Mouse (Mus musculus) embryonic fibroblast, embryonic 13.5 days (primary cell): ENCODE data around the gene Ythdf2. TPM values are rescaled to one million over a fixed set of nuclear protein-coding genes. Genes with fewer than 3 reads are reported as not detected.

Source experiments
- H3K27ac ChIP-seq: 2 replicates; pipeline ENCODE4 v1.5.1; 2012; ENCODE audit warnings: low read length, control low read depth, inconsistent platforms; ENCODE audit not compliant: insufficient read depth
- H3K4me1 ChIP-seq: 2 replicates; pipeline ENCODE4 v1.6.1; 2011; ENCODE audit warnings: low read length; ENCODE audit not compliant: control insufficient read depth, insufficient read depth
- H3K4me3 ChIP-seq: 2 replicates; pipeline ENCODE4 v1.5.1; 2011; ENCODE audit warnings: mild to moderate bottlenecking, control low read depth, low read length; ENCODE audit not compliant: insufficient read depth
- CTCF ChIP-seq: IDR thresholded peaks from 2 replicates; pipeline ENCODE4 v1.5.1; 2011; ENCODE audit warnings: mild to moderate bottlenecking, control low read depth, low read length, moderate library complexity, borderline replicate concordance; ENCODE audit not compliant: insufficient read depth
- POLR2A ChIP-seq: IDR thresholded peaks from 2 replicates; pipeline ENCODE4 v1.6.1; 2011; ENCODE audit warnings: low read depth, mild to moderate bottlenecking, control low read depth, low read length, moderate library complexity
- polyA plus RNA-seq: library from polyadenylated mRNA; stranded (reverse); fragments of >200 nt; gene quantifications from 2 replicates; pipeline ENCODE4 v1.2.4, GENCODE M21; 2011; ENCODE audit warnings: low read depth; ENCODE audit not compliant: missing spikeins, insufficient read length

The Ythdf2 gene
- polyA plus RNA-seq, result 63.9 and 76.0 TPM in 2 replicates

DNA sequence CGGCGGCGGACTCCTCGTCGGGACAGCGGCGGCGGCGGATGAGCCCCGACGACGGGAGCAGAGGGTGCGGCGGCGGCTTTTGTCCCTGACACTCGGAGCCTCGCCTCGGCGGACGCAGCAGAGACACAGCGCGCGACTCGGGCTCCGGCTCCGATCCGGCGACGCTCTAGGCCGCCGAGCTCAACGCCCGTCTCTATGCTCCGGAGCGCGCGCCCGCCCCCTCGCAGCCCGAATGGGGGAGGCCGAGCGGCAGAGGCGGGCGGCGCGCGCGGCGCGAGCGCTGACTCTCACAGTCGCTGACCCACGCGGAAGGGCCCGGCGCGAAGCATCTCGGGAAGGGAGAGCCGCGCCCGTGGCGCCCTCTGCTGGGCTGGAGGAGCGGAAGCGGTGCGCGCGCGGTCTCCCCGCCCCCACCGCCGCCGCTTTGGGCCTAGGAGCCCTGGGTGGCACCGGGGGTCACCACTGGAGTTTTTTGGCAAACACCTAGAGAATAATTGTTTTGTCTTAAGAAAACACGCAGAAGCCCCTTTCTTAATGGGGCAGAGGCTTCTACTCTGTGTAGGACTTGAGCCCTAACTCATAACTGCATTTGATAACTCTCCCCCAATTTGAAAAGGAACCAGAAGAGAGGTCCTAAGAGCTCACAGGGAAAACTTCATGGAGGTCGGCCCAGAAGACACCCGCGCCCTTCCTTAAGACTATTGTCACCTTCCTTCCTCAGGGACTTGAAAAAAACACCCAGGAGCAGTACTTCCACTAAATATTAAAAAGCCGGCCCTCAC lies at the start of gene Ythdf2:
Gene Ythdf2 (minus strand): TSS at position 351 of the 782 bp plus-strand sequence.
- peak within 1 kb of the TSS; percentile 71 for H3K27ac ChIP-seq
- peak within 1 kb of the TSS; percentile 99 for H3K4me3 ChIP-seq
- H3K4me1 ChIP-seq, result peaks cover 4% of the 10 kb centered on the region
- peak; percentile 59 for TF ChIP-seq POLR2A
- peak; percentile 44; the same call in 1 of the 2 replicates for TF ChIP-seq CTCF

DNA sequence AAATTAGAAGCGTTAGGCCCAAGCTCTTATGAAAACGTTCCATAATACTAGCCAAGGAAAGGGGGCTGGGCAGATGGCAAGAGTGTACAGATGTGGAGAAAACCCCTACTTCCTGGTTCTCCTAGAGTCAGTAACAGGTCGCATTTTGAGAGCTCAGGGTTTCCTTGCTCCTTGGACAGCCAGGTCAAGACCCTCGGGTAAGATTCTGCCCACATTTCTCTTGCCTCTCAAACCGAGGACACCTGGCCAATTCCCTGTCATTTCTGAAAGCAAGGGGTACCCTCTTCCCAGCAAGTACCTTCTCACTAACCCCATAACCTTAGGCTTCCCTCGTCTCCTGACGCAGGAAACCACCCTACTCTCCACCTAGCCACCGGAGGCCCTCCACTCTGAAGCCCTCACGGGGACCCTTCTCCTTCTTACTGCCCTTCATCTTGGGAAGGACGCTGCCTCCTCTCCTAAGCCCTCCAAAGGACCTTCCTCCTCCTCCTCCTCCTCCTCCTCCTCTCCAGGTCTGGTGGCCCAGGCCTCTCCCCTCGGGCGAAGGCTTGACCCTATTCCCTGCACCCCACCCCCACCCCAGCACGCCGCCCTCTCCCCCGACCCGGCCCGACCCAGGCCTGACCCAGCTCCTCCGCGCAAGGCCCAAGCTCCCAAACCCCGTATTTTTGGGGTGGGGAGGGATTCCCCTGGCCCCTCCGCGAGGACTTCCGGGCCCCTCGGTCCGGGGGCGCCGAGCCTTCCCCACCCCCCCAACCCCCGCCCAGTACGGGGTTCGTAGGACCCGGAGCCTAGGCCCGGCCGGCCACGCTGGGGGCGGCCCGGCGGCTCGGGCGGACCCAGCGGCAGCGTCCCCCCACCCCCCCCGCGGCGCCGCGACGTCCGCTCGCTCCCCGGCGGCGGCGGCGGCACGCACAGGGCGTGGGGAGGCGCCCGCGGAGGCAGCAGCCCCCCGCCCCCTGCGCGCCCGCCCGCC lies 48.6 kb upstream of the Ythdf2 start:
- peak overlapping the region; percentile 97 for H3K4me3 ChIP-seq
- H3K4me1 ChIP-seq, result no peaks in the 10 kb centered on the region
- TF ChIP-seq POLR2A, result peak; percentile 27; the same call in 1 of the 2 replicates
- no peak for TF ChIP-seq CTCF
- peak overlapping the region; percentile 92 for H3K27ac ChIP-seq

DNA sequence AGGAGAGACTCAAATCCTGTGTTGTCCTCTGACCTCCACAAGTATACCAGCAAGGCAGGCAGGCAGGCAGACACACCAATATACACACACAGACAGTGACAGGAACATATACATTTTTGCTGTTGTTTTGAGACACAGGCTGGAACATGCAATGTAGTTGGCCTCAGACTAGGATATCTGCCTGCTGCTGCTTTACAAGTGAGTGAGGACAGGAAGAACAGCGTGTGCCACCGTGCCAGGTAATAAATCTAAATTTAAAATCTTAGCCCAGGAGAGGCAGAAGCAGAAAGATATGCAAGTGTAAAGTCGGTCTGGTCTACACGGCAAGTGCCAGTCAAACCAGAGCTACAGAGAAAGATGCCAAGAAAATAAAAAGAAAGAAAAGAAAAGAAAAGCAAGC lies 47.1 kb upstream of the Ythdf2 start:
- H3K4me3 ChIP-seq, result no peak overlapping the region

GRCm38 (mm10) chr4:132256384-132256783 lies 44.3 kb upstream of the Ythdf2 start:
- Histone ChIP-seq H3K27ac (no peak overlapping the region), H3K4me1 (no peaks in the 10 kb centered on the region), H3K4me3 (no peak overlapping the region)
- no peak for TF ChIP-seq CTCF
- TF ChIP-seq POLR2A, result 0 out of 2 replicates have a peak, but pooled peaks have one; percentile 19

More for the DNA sequence above, 47.1 kb upstream of the Ythdf2 start:
- no peak overlapping the region for H3K27ac ChIP-seq
- TF ChIP-seq POLR2A, result no peak; the same call in 1 of the 2 replicates
- no peak for TF ChIP-seq CTCF
- H3K4me1 ChIP-seq, result no peaks in the 10 kb centered on the region

- Histone ChIP-seq H3K4me3 (no peak overlapping the region), H3K27ac (no peak overlapping the region), H3K4me1 (no peaks in the 10 kb centered on the region)
- no peak for TF ChIP-seq POLR2A
- no peak for TF ChIP-seq CTCF
These were observed 42.9 kb upstream of the Ythdf2 start for GRCm38 (mm10) chr4:132254986-132255385.

- Histone ChIP-seq H3K4me1 (no peaks in the 10 kb centered on the region), H3K4me3 (no peak overlapping the region), H3K27ac (no peak overlapping the region)
- no peak for TF ChIP-seq POLR2A
- no peak for TF ChIP-seq CTCF
These were observed 41.5 kb upstream of the Ythdf2 start for GRCm38 (mm10) chr4:132253622-132254021.

DNA sequence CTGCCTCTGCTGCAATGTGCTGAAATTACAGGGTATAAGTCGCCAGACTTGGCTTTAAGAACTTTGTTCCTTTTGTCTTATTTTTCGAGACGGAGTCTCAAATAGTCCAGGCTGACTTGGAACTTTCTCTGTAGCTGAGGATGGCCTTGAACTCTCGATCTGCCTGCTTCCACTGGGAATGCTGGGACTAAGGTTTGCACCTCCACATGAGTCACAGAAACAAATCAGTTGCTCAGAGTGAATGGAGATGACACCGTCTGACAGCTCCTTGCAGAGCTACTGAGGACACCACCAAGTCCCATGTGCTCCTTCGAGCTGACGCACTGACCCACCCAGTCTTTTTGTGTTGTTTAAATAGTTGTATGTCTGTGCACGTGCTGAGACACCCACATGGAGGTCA lies 41.0 kb upstream of the Ythdf2 start:
- TF ChIP-seq POLR2A (no peak), CTCF (no peak)
- H3K27ac ChIP-seq, result no peak overlapping the region
- H3K4me3 ChIP-seq, result no peak overlapping the region
- H3K4me1 ChIP-seq, result no peaks in the 10 kb centered on the region

GRCm38 (mm10) chr4:132251596-132251995 lies 39.5 kb upstream of the Ythdf2 start:
- Histone ChIP-seq H3K4me3 (no peak overlapping the region), H3K27ac (no peak overlapping the region), H3K4me1 (no peaks in the 10 kb centered on the region)
- no peak for TF ChIP-seq POLR2A
- TF ChIP-seq CTCF, result no peak

DNA sequence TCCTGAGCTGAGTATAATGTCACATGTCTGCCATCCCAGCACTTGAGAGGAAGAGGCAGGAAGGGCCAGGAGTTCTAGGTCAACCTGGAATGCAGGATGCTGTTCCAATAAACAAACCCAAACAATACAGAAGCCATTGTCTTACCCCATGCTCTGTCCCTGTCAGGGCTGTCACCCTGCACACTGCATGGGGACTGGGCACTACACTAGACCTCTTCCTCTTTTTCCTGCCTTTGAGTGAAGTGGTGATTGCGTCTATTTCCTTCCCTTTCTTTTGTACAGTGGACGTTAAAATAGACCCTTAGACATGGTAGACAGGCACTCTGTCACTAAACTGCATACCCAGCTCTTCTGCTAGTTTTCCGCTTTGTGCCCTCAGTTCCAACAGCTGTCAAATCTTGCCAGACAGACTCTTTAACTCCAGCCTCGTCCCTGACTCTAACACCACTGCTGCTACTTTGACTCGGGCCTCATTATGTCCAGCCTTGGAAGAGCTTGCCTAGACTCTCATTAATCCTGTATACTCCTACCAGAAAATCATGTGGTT lies 35.4 kb upstream of the Ythdf2 start:
- Histone ChIP-seq H3K27ac (no peak overlapping the region), H3K4me1 (no peaks in the 10 kb centered on the region), H3K4me3 (no peak overlapping the region)
- TF ChIP-seq POLR2A (no peak), CTCF (no peak)

- no peak for TF ChIP-seq POLR2A
- TF ChIP-seq CTCF, result no peak
- Histone ChIP-seq H3K27ac (no peak overlapping the region), H3K4me1 (no peaks in the 10 kb centered on the region), H3K4me3 (no peak overlapping the region)
These were observed 33.5 kb upstream of the Ythdf2 start for GRCm38 (mm10) chr4:132245643-132246042.
